Mouse (Mus musculus) lung, embryonic 16.5 days (tissue): ENCODE data around the gene Nudcd3. TPM values are rescaled to one million over a fixed set of nuclear protein-coding genes. Genes with fewer than 3 reads are reported as not detected.

Source experiments
- ATAC-seq: fragments of 200-750 bp; cut with Nextera tagmentation; 2 replicates; pipeline ENCODE4 v1.8.0; 2017; ENCODE audit warnings: low read depth, mild to moderate bottlenecking, moderate library complexity
- H3K27ac ChIP-seq: fragments of 300-500 bp; sonication (generic); 2 replicates; pipeline ENCODE4 v1.5.1; 2014; ENCODE audit warnings: mild to moderate bottlenecking, control low read depth, low read length
- H3K27me3 ChIP-seq: fragments of 300-500 bp; sonication (generic); 2 replicates; pipeline ENCODE4 v1.6.1; 2014; ENCODE audit warnings: low read depth, low read length, mixed read lengths; ENCODE audit not compliant: control insufficient read depth, insufficient read depth
- H3K36me3 ChIP-seq: fragments of 300-500 bp; sonication (generic); 2 replicates; pipeline ENCODE4 v1.6.1; 2014; ENCODE audit warnings: low read length; ENCODE audit not compliant: control insufficient read depth, insufficient read depth
- H3K4me1 ChIP-seq: fragments of 300-500 bp; sonication (generic); replicated peaks from 2 replicates; pipeline ENCODE4 v1.6.1; 2014; ENCODE audit warnings: low read length, mixed read lengths; ENCODE audit not compliant: control insufficient read depth, insufficient read depth
- H3K4me2 ChIP-seq: fragments of 300-500 bp; sonication (generic); 2 replicates; pipeline ENCODE4 v1.6.1; 2014; ENCODE audit warnings: low read depth, low read length, control low read depth
- H3K4me3 ChIP-seq: fragments of 300-500 bp; sonication (generic); 2 replicates; pipeline ENCODE4 v1.5.1; 2014; ENCODE audit warnings: mild to moderate bottlenecking, low read length, control low read depth
- H3K9ac ChIP-seq: fragments of 300-500 bp; sonication (generic); 2 replicates; pipeline ENCODE4 v1.6.1; 2014; ENCODE audit warnings: low read length, control low read depth
- H3K9me3 ChIP-seq: fragments of 300-500 bp; sonication (generic); 2 replicates; pipeline ENCODE4 v1.6.1; 2016; ENCODE audit warnings: low read length; ENCODE audit not compliant: control insufficient read depth
- WGBS: fragments of 180-500 bp; shearing (Covaris S2); extraction: QIAGEN DNeasy Blood & Tissue Kit; methylation state at CpG from one replicate; pipeline ENCODE4 v1.1.7; 2014; 5-methylcytosine and 5-hydroxymethylcytosine counted together
- polyA plus RNA-seq: library from polyadenylated mRNA; unstranded; fragments of >200 nt; fragmentation: Nextera tagmentation; extraction: Ambion mirVana; gene quantifications from 2 replicates; pipeline ENCODE4 v1.2.1, GENCODE M21; 2015

Nudcd3 gene
- polyA plus RNA-seq, 1 experiment from 2014 or later, result 37.0 TPM

- Histone ChIP-seq H3K4me3 (no peak overlapping the region), H3K36me3 (no peaks in the 10 kb centered on the region), H3K27ac (no peak overlapping the region), H3K4me1 (peaks cover 3% of the 10 kb centered on the region; the same call in 1 of the 2 replicates), H3K27me3 (no peaks in the 10 kb centered on the region), H3K9me3 (no peaks in the 10 kb centered on the region), H3K4me2 (no peak overlapping the region), H3K9ac (no peak overlapping the region)
- no peak for ATAC-seq
- 66% methylated on average over 2 of the region's 2 CpGs for WGBS
Measured at GRCm38 (mm10) chr11:6078737-6079136, 121.5 kb downstream of the Nudcd3 start.

GRCm38 (mm10) chr11:6075618-6076066 lies 124.6 kb downstream of the Nudcd3 start:
- Histone ChIP-seq H3K9ac (no peak overlapping the region), H3K27ac (no peak overlapping the region), H3K4me3 (no peak overlapping the region), H3K27me3 (no peaks in the 10 kb centered on the region), H3K36me3 (no peaks in the 10 kb centered on the region), H3K4me1 (peaks cover 3% of the 10 kb centered on the region; the same call in 1 of the 2 replicates), H3K4me2 (no peak overlapping the region), H3K9me3 (no peaks in the 10 kb centered on the region)
- 55% methylated on average over 8 of the region's 8 CpGs for WGBS
- ATAC-seq, result peak; percentile 28; the same call in 1 of the 2 replicates

GRCm38 (mm10) chr11:6068181-6068957 lies 131.8 kb downstream of the Nudcd3 start:
- H3K27ac ChIP-seq, result no peak overlapping the region
- no peaks in the 10 kb centered on the region for H3K4me1 ChIP-seq
- peaks cover 60% of the 10 kb centered on the region for H3K27me3 ChIP-seq
- no peaks in the 10 kb centered on the region for H3K9me3 ChIP-seq
- H3K36me3 ChIP-seq, result no peaks in the 10 kb centered on the region
- H3K9ac ChIP-seq, result no peak overlapping the region
- 10% methylated on average over 18 of the region's 19 CpGs for WGBS
- no peak overlapping the region for H3K4me2 ChIP-seq
- ATAC-seq, result 0 out of 2 replicates have a peak, but pooled peaks have one; percentile 7
- H3K4me3 ChIP-seq, result no peak overlapping the region

DNA sequence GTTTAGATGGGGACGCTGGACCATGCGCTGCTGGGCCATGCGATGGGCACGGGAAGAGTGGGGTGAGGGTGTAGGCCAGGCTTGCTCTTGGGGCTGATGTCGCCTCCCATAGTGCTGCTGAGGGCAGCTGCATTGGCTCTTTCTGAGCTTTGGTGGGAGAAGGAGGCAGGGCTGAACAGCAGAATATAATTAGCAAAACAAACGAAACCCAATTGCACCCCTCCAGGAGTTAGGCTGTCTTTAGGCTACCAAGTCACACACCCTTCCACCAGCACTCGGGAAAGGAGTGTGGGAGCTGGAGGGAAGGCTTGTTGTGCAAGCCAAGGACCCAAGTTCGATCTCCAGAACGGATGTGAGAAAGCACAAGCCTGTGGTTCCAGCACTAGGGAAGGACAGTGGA lies 133.1 kb downstream of the Nudcd3 start:
- Histone ChIP-seq H3K36me3 (no peaks in the 10 kb centered on the region), H3K27ac (no peak overlapping the region), H3K4me2 (no peak overlapping the region), H3K9me3 (no peaks in the 10 kb centered on the region), H3K4me3 (no peak overlapping the region), H3K9ac (no peak overlapping the region), H3K27me3 (peaks cover 68% of the 10 kb centered on the region), H3K4me1 (no peaks in the 10 kb centered on the region)
- 46% methylated on average over 9 of the region's 9 CpGs for WGBS
- no peak for ATAC-seq

DNA sequence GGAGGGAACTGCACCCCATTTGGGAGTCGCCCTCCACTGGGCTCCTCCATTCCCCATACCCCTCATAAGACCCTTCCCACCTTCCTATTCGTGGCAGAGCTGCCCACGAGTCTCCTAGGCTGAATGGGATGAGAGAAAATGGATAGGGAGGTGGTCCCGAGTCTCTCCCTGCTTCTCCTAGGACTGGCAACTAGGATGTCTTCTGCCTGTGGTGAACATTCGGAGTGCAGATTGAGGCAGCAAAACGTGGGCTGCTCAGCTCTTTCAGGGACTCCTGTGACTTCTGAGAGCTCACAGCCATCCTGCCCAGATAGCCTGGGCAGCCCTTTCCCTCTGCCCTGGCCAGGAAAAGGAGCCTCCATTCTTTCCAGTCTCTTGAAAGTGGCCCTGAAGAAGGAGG lies 134.0 kb downstream of the Nudcd3 start, which contains the start of gene Camk2b:
TSS of gene Camk2b (minus strand) at position 187 of the 400 bp plus-strand sequence.
- H3K27ac ChIP-seq, result no peak within 1 kb of the TSS
- H3K4me2 ChIP-seq, result peak within 1 kb of the TSS; percentile 78
- WGBS, result 9% methylated on average over 6 of the region's 6 CpGs
- no peak within 1 kb of the TSS; the same call in 1 of the 2 replicates for H3K9ac ChIP-seq
- H3K36me3 ChIP-seq, result no peaks in the 10 kb centered on the region
- H3K4me3 ChIP-seq, result peak within 1 kb of the TSS; percentile 50
- ATAC-seq, result no peak
- no peaks in the 10 kb centered on the region for H3K4me1 ChIP-seq
- peaks cover 68% of the 10 kb centered on the region for H3K27me3 ChIP-seq
- no peaks in the 10 kb centered on the region for H3K9me3 ChIP-seq

- peak; percentile 45; the same call in 1 of the 2 replicates for ATAC-seq
- peaks cover 68% of the 10 kb centered on the region for H3K27me3 ChIP-seq
- no peak overlapping the region; the same call in 1 of the 2 replicates for H3K9ac ChIP-seq
Measured at GRCm38 (mm10) chr11:6065551-6066121, 134.6 kb downstream of the Nudcd3 start.

GRCm38 (mm10) chr11:6065046-6065521 lies 135.1 kb downstream of the Nudcd3 start:
- peak overlapping the region; percentile 78 for H3K4me2 ChIP-seq
- WGBS, result 1% methylated on average over 33 of the region's 55 CpGs
- no peak overlapping the region for H3K27ac ChIP-seq
- H3K4me1 ChIP-seq, result no peaks in the 10 kb centered on the region
- H3K9me3 ChIP-seq, result no peaks in the 10 kb centered on the region
- H3K36me3 ChIP-seq, result no peaks in the 10 kb centered on the region
- H3K9ac ChIP-seq, result no peak overlapping the region; the same call in 1 of the 2 replicates
- H3K4me3 ChIP-seq, result peak overlapping the region; percentile 50
- H3K27me3 ChIP-seq, result peaks cover 68% of the 10 kb centered on the region
- no peak; the same call in 1 of the 2 replicates for ATAC-seq

More at GRCm38 (mm10) chr11:6065551-6066121, 134.6 kb downstream of the Nudcd3 start:
- H3K36me3 ChIP-seq, result no peaks in the 10 kb centered on the region
- no peak overlapping the region for H3K27ac ChIP-seq
- H3K4me2 ChIP-seq, result peak overlapping the region; percentile 78
- no peaks in the 10 kb centered on the region for H3K4me1 ChIP-seq
- H3K9me3 ChIP-seq, result no peaks in the 10 kb centered on the region
- H3K4me3 ChIP-seq, result peak overlapping the region; percentile 50
- 1% methylated on average over 48 of the region's 95 CpGs for WGBS

DNA sequence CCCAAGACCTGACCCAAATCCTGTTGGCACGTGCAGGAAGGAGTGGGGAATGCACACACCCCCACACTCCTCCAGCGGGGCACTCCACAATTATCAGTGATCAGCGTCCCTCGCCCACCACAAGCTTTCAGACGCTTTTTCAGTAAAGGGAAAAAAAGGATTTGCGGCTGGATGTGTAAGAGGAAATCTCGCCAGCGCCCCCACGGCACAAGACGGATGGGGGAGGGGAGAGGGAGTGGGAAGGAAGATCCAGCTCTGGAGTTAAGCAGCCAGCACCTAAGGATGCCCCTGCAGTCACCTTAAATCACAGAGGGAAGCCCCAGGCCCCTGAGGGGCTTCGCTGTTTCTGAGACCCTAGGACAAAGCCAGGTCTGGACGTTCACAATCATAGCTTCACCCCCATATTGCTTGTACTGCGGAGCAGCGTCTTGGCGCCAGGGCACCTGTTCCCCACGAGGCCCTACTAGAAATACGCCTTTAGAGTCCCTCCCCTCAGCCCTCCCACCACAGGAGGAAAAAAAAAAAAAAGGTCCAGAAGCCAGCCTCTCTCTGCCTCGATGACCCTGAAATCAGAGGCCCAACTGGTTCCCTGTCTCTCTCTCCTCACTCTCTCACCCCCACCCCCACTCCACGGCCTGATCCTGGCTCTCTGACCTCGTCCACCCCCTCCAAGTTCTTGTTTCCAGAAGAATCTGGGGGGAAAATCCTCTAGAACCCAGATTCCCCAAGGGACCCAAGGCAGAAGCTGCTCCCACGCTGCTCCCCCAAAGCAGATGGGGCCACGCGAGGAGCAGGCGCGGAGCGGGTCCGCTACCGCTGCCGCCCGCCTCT lies 135.8 kb downstream of the Nudcd3 start:
- Histone ChIP-seq H3K9me3 (no peaks in the 10 kb centered on the region), H3K36me3 (no peaks in the 10 kb centered on the region), H3K4me2 (peak overlapping the region; percentile 78), H3K9ac (no peak overlapping the region), H3K27me3 (peaks cover 68% of the 10 kb centered on the region), H3K4me3 (peak overlapping the region; percentile 50), H3K27ac (no peak overlapping the region), H3K4me1 (no peaks in the 10 kb centered on the region)
- WGBS, result 4% methylated on average over 30 of the region's 30 CpGs
- 0 out of 2 replicates have a peak, but pooled peaks have one; percentile 27 for ATAC-seq
